Comparison of ENCODE assay signal across 27 mouse cellular contexts in the genomic region with DNA sequence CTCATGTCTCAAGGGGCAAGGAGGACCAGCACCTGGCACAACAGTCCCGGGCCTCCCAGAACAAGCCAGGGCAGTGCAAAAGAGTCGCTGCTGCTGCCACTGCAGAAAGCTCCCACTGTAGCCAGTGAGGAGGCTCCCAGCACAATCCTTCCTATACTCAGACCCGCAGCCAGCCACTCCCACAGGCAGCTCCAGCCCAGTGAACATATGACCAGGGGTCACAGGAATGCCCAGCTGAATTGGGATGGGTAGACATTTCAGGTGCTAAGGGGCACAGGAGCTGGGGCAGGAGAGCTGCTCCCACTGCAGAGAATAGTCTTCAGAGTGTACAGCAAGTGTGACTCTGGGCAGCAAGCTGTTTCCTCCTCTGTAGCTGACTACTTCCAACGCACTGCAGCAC. TPM values are rescaled to one million over a fixed set of nuclear protein-coding genes. Genes with fewer than 3 reads are reported as not detected.
DNase-seq lines count a peak whose midpoint lies in the region; ATAC-seq and TF ChIP-seq lines count a peak whose summit lies in the region.
"Had no signal": no experiment of that assay in that cellular context is flagged by ENCODE, and none has a peak within 500 bp of the region (broad histone marks: within the 10 kb centered on the region; RNA-seq: fewer than 3 reads in every experiment).

No protein-coding gene starts in this region.

- no peaks in the 10 kb centered on the region for H3K36me3 ChIP-seq in heart, embryonic 10.5 days
- H3K36me3 ChIP-seq in kidney, embryonic 14.5 days (ENCODE audit: control insufficient read depth, insufficient read depth, low read length): no peaks in the 10 kb centered on the region
- H3K36me3 ChIP-seq in MEL (ENCODE audit: control insufficient read depth in 1 of 2, insufficient read depth in 2 of 2, low read length in 2 of 2): peaks cover 0 to 13% of the 10 kb centered on the region in 2 experiments; a peak in 2 of 4 replicates
- no peaks in the 10 kb centered on the region for H3K36me3 ChIP-seq in liver, embryonic 12.5 days
- H3K36me3 ChIP-seq in hindbrain, embryonic 13.5 days: no peaks in the 10 kb centered on the region
- H3K36me3 ChIP-seq: forebrain, embryonic 15.5 days; limb, embryonic 15.5 days; neural tube, embryonic 15.5 days had no signal

- no peaks in the 10 kb centered on the region for H3K79me2 ChIP-seq in MEL (ENCODE audit: control insufficient read depth, insufficient read depth, low read length, poor library complexity)

- 0 out of 2 replicates have a peak overlapping the region, but pooled peaks have one; percentile 22 for H3K4me3 ChIP-seq in heart, embryonic 10.5 days
- no peak overlapping the region for H3K4me3 ChIP-seq in kidney, embryonic 14.5 days (ENCODE audit: low read length)
- peak overlapping the region; percentile 23 to 45; a peak in 3 of 4 replicates for H3K4me3 ChIP-seq in MEL (ENCODE audit: control insufficient read depth in 1 of 2, insufficient read depth in 1 of 2, low read depth in 2 of 2, low read length in 2 of 2)
- peak overlapping the region; percentile 50 for H3K4me3 ChIP-seq in liver, embryonic 12.5 days
- no peak overlapping the region for H3K4me3 ChIP-seq in hindbrain, embryonic 13.5 days
- H3K4me3 ChIP-seq: forebrain, embryonic 15.5 days; limb, embryonic 15.5 days; neural tube, embryonic 15.5 days had no signal

- H3K4me1 ChIP-seq in heart, embryonic 10.5 days: peaks cover 3% of the 10 kb centered on the region; the same call in 1 of the 2 replicates
- no peaks in the 10 kb centered on the region for H3K4me1 ChIP-seq in kidney, embryonic 14.5 days (ENCODE audit: control insufficient read depth, insufficient read depth, low read length)
- H3K4me1 ChIP-seq in MEL (ENCODE audit: control insufficient read depth in 1 of 2, insufficient read depth in 2 of 2, low read length in 2 of 2): peaks cover 10 to 18% of the 10 kb centered on the region in 2 experiments
- H3K4me1 ChIP-seq in liver, embryonic 12.5 days: peaks cover 50% of the 10 kb centered on the region
- H3K4me1 ChIP-seq in hindbrain, embryonic 13.5 days (replicated peaks): no peaks in the 10 kb centered on the region
- H3K4me1 ChIP-seq: forebrain, embryonic 15.5 days; limb, embryonic 15.5 days; neural tube, embryonic 15.5 days had no signal

- ATAC-seq in kidney, embryonic 14.5 days (ENCODE audit: low FRiP score, low TSS enrichment): no peak
- ATAC-seq in liver, embryonic 12.5 days: peak; percentile 43
- ATAC-seq in hindbrain, embryonic 13.5 days (ENCODE audit: low FRiP score): no peak
- ATAC-seq: CD4-positive, CD25-positive, alpha-beta regulatory T cell, adult 4 months; forebrain, embryonic 15.5 days; midbrain, embryonic 16.5 days had no signal

- no peak overlapping the region for H3K9ac ChIP-seq in kidney, embryonic 14.5 days (ENCODE audit: low read depth, low read length)
- H3K9ac ChIP-seq in MEL (ENCODE audit: control insufficient read depth, low read depth, low read length, poor library complexity, severe bottlenecking): peak overlapping the region; percentile 41
- peak overlapping the region; percentile 72 for H3K9ac ChIP-seq in liver, embryonic 12.5 days
- no peak overlapping the region for H3K9ac ChIP-seq in hindbrain, embryonic 13.5 days
- H3K9ac ChIP-seq: forebrain, embryonic 15.5 days; hindbrain, embryonic 14.5 days; limb, embryonic 15.5 days; neural tube, embryonic 15.5 days had no signal

- no peak for DNase-seq in heart, embryonic 10.5 days (ENCODE audit: low spot score)
- no peak for DNase-seq in heart, postnatal 14 days
- DNase-seq in kidney, postnatal 10 days: no peak
- DNase-seq in MEL (ENCODE audit: low read depth, low spot score): no peak
- DNase-seq in left cerebral cortex, adult 9 months (ENCODE audit: low spot score in 2 of 2): no peak
- DNase-seq: adrenal gland, postnatal 36 days; cerebellum, adult 2 months; gastrocnemius, postnatal 14 days; lung, postnatal 14 days; right cerebral cortex, postnatal 25 days; thymus, postnatal 14 days had no signal

- no peaks in the 10 kb centered on the region for H3K27me3 ChIP-seq in heart, embryonic 10.5 days (ENCODE audit: insufficient read depth, poor library complexity, severe bottlenecking)
- no peaks in the 10 kb centered on the region for H3K27me3 ChIP-seq in kidney, embryonic 14.5 days (ENCODE audit: control insufficient read depth, insufficient read depth, low read length)
- H3K27me3 ChIP-seq in MEL (ENCODE audit: control insufficient read depth in 1 of 2, insufficient read depth in 2 of 2, low read length in 2 of 2): no peaks in the 10 kb centered on the region
- no peaks in the 10 kb centered on the region for H3K27me3 ChIP-seq in liver, embryonic 12.5 days (replicated peaks)
- H3K27me3 ChIP-seq in hindbrain, embryonic 13.5 days: 0 out of 2 replicates have a peak, but pooled peaks cover 4% of the 10 kb centered on the region
- H3K27me3 ChIP-seq: forebrain, embryonic 15.5 days; limb, embryonic 15.5 days; neural tube, embryonic 15.5 days had no signal

- no peaks in the 10 kb centered on the region for H3K9me3 ChIP-seq in heart, embryonic 10.5 days
- H3K9me3 ChIP-seq in kidney, embryonic 14.5 days (ENCODE audit: control insufficient read depth, low read length): peaks cover 7% of the 10 kb centered on the region; the same call in 1 of the 2 replicates
- H3K9me3 ChIP-seq in MEL (replicated peaks; ENCODE audit: insufficient read depth, low read length): no peaks in the 10 kb centered on the region
- peaks cover 12% of the 10 kb centered on the region; the same call in 1 of the 2 replicates for H3K9me3 ChIP-seq in liver, embryonic 12.5 days (replicated peaks)
- 0 out of 2 replicates have a peak, but pooled peaks cover 12% of the 10 kb centered on the region for H3K9me3 ChIP-seq in hindbrain, embryonic 13.5 days
- H3K9me3 ChIP-seq: forebrain, embryonic 15.5 days; limb, embryonic 15.5 days; neural tube, embryonic 15.5 days had no signal

- intact Hi-C loops in heart, postnatal 14 days (cut with DNase I): no loop called here

- TF ChIP-seq POLR2A in MEL (IDR thresholded peaks at IDR 0.05; ENCODE audit: control insufficient read depth in 1 of 2, insufficient read depth in 1 of 2, low read depth in 1 of 2, low read length in 2 of 2, poor library complexity in 1 of 2): no peak

- H3K27ac ChIP-seq in heart, embryonic 10.5 days: peak overlapping the region; percentile 75
- peak overlapping the region; percentile 1; the same call in 1 of the 2 replicates for H3K27ac ChIP-seq in kidney, embryonic 14.5 days (ENCODE audit: low read depth, low read length)
- peak overlapping the region; percentile 85 for H3K27ac ChIP-seq in MEL (ENCODE audit: control insufficient read depth, low read depth, low read length)
- peak overlapping the region; percentile 96 for H3K27ac ChIP-seq in liver, embryonic 12.5 days
- H3K27ac ChIP-seq in hindbrain, embryonic 13.5 days: no peak overlapping the region
- H3K27ac ChIP-seq: forebrain, embryonic 15.5 days; hindbrain, embryonic 14.5 days; limb, embryonic 15.5 days; neural tube, embryonic 15.5 days had no signal

- no peak for TF ChIP-seq CTCF in MEL (IDR thresholded peaks at IDR 0.05 in 2 of 3, conservative IDR thresholded peaks at IDR 0.05 in 1 of 3; ENCODE audit: control insufficient read depth in 1 of 3, insufficient read depth in 1 of 3, low read depth in 2 of 3, low read length in 3 of 3, poor library complexity in 1 of 3, severe bottlenecking in 1 of 3)

- H3K4me2 ChIP-seq in kidney, embryonic 14.5 days (replicated peaks; ENCODE audit: low read depth, low read length): no peak overlapping the region
- peak overlapping the region; percentile 69 for H3K4me2 ChIP-seq in liver, embryonic 12.5 days
- H3K4me2 ChIP-seq in hindbrain, embryonic 13.5 days: no peak overlapping the region
- H3K4me2 ChIP-seq: forebrain, embryonic 15.5 days; hindbrain, embryonic 14.5 days; limb, embryonic 15.5 days; neural tube, embryonic 15.5 days had no signal

- WGBS in heart, embryonic 10.5 days: 69% methylated on average over 4 of the region's 4 CpGs
- WGBS in kidney, embryonic 14.5 days: 54% methylated on average over 4 of the region's 4 CpGs
- WGBS in liver, embryonic 12.5 days (ENCODE audit: insufficient replicate concordance): 55% methylated on average over 4 of the region's 4 CpGs
- WGBS in hindbrain, embryonic 13.5 days: 75% methylated on average over 4 of the region's 4 CpGs

- no peak for TF ChIP-seq RAD21 in MEL (IDR thresholded peaks at IDR 0.05; ENCODE audit: low read depth, low read length)

- no peak for TF ChIP-seq EP300 in MEL (IDR thresholded peaks at IDR 0.05; ENCODE audit: low read depth in 1 of 2, low read length in 2 of 2)

RNA-seq across cellular contexts. Expression of gene Msmb, which starts 3.6 kb away (rescaled TPM):
- not detected in 2 replicates for polyA plus RNA-seq in heart, embryonic 10.5 days (2016; fragmentation: Nextera tagmentation; extraction: Ambion mirVana)
- not detected for total RNA-seq in heart, postnatal 14 days (2021)
- polyA plus RNA-seq in kidney, embryonic 14.5 days (2014; fragmentation: Nextera tagmentation; extraction: Ambion mirVana): not detected in 2 replicates
- total RNA-seq in MEL (2012; rRNA removed): not detected in 2 replicates
- polyA plus RNA-seq in MEL (2012; ENCODE audit: insufficient read depth in 1 of 2, insufficient read length in 2 of 2, low read depth in 1 of 2, low replicate concordance in 2 of 2, missing spikeins in 1 of 2): not detected
- 0.36 and 0.50 TPM in 2 replicates for polyA plus RNA-seq in liver, embryonic 12.5 days (2016; fragmentation: Nextera tagmentation; extraction: Ambion mirVana)
- not detected in 2 replicates for polyA plus RNA-seq in hindbrain, embryonic 13.5 days (2015; fragmentation: Nextera tagmentation; extraction: Ambion mirVana)
- total RNA-seq: adrenal gland, postnatal 36 days; ES-E14; gastrocnemius, postnatal 14 days; layer of hippocampus, postnatal 14 days; left cerebral cortex, postnatal 36 days; megakaryocyte-erythroid progenitor cell, adult 5-6 weeks had no signal
- polyA plus RNA-seq: CD4-positive, CD25-positive, alpha-beta regulatory T cell, adult 4 months; cerebellum, adult 2 months; forebrain, embryonic 15.5 days; heart, postnatal 0 days; hindbrain, embryonic 14.5 days; intestine, embryonic 14.5 days; kidney, embryonic 16.5 days; limb, embryonic 15.5 days; midbrain, embryonic 16.5 days; neural tube, embryonic 15.5 days had no signal

RNA-seq across cellular contexts. Expression of gene Ncoa4, which starts 14.3 kb away (rescaled TPM):
- 102 and 112 TPM in 2 replicates for polyA plus RNA-seq in heart, embryonic 10.5 days (2016; fragmentation: Nextera tagmentation; extraction: Ambion mirVana)
- total RNA-seq in heart, postnatal 14 days (2021): 100 to 1,000 TPM; 139 to 150 TPM
- polyA plus RNA-seq in kidney, embryonic 14.5 days (2014; fragmentation: Nextera tagmentation; extraction: Ambion mirVana): 74.8 and 106 TPM in 2 replicates
- 64.6 and 67.3 TPM in 2 replicates for total RNA-seq in MEL (2012; rRNA removed)
- 10 to 100 TPM; 54.5 to 57.9 TPM for polyA plus RNA-seq in MEL (2012; ENCODE audit: insufficient read depth in 1 of 2, insufficient read length in 2 of 2, low read depth in 1 of 2, low replicate concordance in 2 of 2, missing spikeins in 1 of 2)
- 289 and 291 TPM in 2 replicates for polyA plus RNA-seq in liver, embryonic 12.5 days (2016; fragmentation: Nextera tagmentation; extraction: Ambion mirVana)
- 93.0 and 93.5 TPM in 2 replicates for polyA plus RNA-seq in hindbrain, embryonic 13.5 days (2015; fragmentation: Nextera tagmentation; extraction: Ambion mirVana)

RNA-seq across cellular contexts. Expression of gene Timm23, which starts 56.3 kb away (rescaled TPM):
- 370 and 414 TPM in 2 replicates for polyA plus RNA-seq in heart, embryonic 10.5 days (2016; fragmentation: Nextera tagmentation; extraction: Ambion mirVana)
- 100 to 1,000 TPM; 163 to 177 TPM for total RNA-seq in heart, postnatal 14 days (2021)
- 324 and 335 TPM in 2 replicates for polyA plus RNA-seq in kidney, embryonic 14.5 days (2014; fragmentation: Nextera tagmentation; extraction: Ambion mirVana)
- total RNA-seq in MEL (2012; rRNA removed): 417 and 425 TPM in 2 replicates
- 100 to 1,000 TPM in 1 of 2 experiments, not detected in 1; 431 TPM for polyA plus RNA-seq in MEL (2012; ENCODE audit: insufficient read depth in 1 of 2, insufficient read length in 2 of 2, low read depth in 1 of 2, low replicate concordance in 2 of 2, missing spikeins in 1 of 2)
- 280 and 286 TPM in 2 replicates for polyA plus RNA-seq in liver, embryonic 12.5 days (2016; fragmentation: Nextera tagmentation; extraction: Ambion mirVana)
- polyA plus RNA-seq in hindbrain, embryonic 13.5 days (2015; fragmentation: Nextera tagmentation; extraction: Ambion mirVana): 218 and 235 TPM in 2 replicates

RNA-seq across cellular contexts. Expression of gene Parg, which starts 56.3 kb away (rescaled TPM):
- 32.7 and 35.3 TPM in 2 replicates for polyA plus RNA-seq in heart, embryonic 10.5 days (2016; fragmentation: Nextera tagmentation; extraction: Ambion mirVana)
- total RNA-seq in heart, postnatal 14 days (2021): 10 to 100 TPM; 20.8 to 28.6 TPM
- polyA plus RNA-seq in kidney, embryonic 14.5 days (2014; fragmentation: Nextera tagmentation; extraction: Ambion mirVana): 30.6 and 57.5 TPM in 2 replicates
- 43.0 and 43.8 TPM in 2 replicates for total RNA-seq in MEL (2012; rRNA removed)
- polyA plus RNA-seq in MEL (2012; ENCODE audit: insufficient read depth in 1 of 2, insufficient read length in 2 of 2, low read depth in 1 of 2, low replicate concordance in 2 of 2, missing spikeins in 1 of 2): 10 to 100 TPM in 1 of 2 experiments, not detected in 1; 32.6 TPM
- polyA plus RNA-seq in liver, embryonic 12.5 days (2016; fragmentation: Nextera tagmentation; extraction: Ambion mirVana): 22.7 and 26.1 TPM in 2 replicates
- 36.7 and 38.6 TPM in 2 replicates for polyA plus RNA-seq in hindbrain, embryonic 13.5 days (2015; fragmentation: Nextera tagmentation; extraction: Ambion mirVana)

RNA-seq across cellular contexts. Expression of gene Dph3, which starts 59.9 kb away (rescaled TPM):
- polyA plus RNA-seq in heart, embryonic 10.5 days (2016; fragmentation: Nextera tagmentation; extraction: Ambion mirVana): 90.6 and 102 TPM in 2 replicates
- total RNA-seq in heart, postnatal 14 days (2021): 10 to 100 TPM; 74.5 to 86.9 TPM
- 102 and 136 TPM in 2 replicates for polyA plus RNA-seq in kidney, embryonic 14.5 days (2014; fragmentation: Nextera tagmentation; extraction: Ambion mirVana)
- 110 and 116 TPM in 2 replicates for total RNA-seq in MEL (2012; rRNA removed)
- polyA plus RNA-seq in MEL (2012; ENCODE audit: insufficient read depth in 1 of 2, insufficient read length in 2 of 2, low read depth in 1 of 2, low replicate concordance in 2 of 2, missing spikeins in 1 of 2): 100 to 1,000 TPM; 103 to 108 TPM
- 107 and 117 TPM in 2 replicates for polyA plus RNA-seq in liver, embryonic 12.5 days (2016; fragmentation: Nextera tagmentation; extraction: Ambion mirVana)
- polyA plus RNA-seq in hindbrain, embryonic 13.5 days (2015; fragmentation: Nextera tagmentation; extraction: Ambion mirVana): 72.1 and 80.2 TPM in 2 replicates

Comparison
In these comparisons a context has a peak if more than half of its experiments do, and no peak if none do; other contexts are left out.
1. H3K4me3 ChIP-seq: peak in heart, embryonic 10.5 days (single experiment), MEL (2 of 2) and liver, embryonic 12.5 days (single experiment); none in kidney, embryonic 14.5 days (single experiment) and hindbrain, embryonic 13.5 days (single experiment).
2. H3K9ac ChIP-seq: peak in MEL (single experiment) and liver, embryonic 12.5 days (single experiment); none in kidney, embryonic 14.5 days (single experiment) and hindbrain, embryonic 13.5 days (single experiment).